Mouse (Mus musculus) c-Kit-positive CD71-positive TER-119-positive erythroid progenitor cells, embryonic 14.5 days (primary cell): Measurements from ENCODE around the gene Tgfb1.
"Not testable (repeated sequence)": the region's sequence is repeated elsewhere in the genome, so short reads cannot be mapped to it uniquely, and the experiment has no call there.

ENCODE experiments used
- DNase-seq: peaks from one replicate; pipeline ENCODE4 v3.0.0-alpha.2; 2013; ENCODE audit warnings: low spot score

Gene Tgfb1

DNA sequence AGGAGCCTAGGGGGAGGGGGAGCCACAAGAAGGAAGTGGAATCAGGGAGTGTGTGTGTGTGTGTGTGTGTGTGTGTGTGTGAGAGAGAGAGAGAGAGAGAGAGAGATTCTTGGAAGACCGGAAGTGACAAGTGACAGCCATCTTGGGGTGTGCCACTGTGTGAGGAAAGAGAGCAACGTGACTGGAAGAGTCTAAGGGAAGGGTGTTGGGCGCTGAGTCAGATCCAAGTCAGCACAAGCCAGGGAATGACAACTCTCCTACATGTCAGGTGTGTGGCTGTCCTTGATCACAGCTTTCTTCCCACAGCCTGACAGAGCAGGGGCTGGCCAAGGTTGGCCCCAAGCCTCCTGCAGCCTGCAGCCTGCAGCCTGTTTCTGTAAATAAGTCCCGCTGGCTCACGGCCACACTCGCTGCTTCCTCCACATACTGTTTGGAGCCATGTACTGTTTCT, 19.0 kb downstream of the Tgfb1 start:
- DNase-seq, result no peak

DNA sequence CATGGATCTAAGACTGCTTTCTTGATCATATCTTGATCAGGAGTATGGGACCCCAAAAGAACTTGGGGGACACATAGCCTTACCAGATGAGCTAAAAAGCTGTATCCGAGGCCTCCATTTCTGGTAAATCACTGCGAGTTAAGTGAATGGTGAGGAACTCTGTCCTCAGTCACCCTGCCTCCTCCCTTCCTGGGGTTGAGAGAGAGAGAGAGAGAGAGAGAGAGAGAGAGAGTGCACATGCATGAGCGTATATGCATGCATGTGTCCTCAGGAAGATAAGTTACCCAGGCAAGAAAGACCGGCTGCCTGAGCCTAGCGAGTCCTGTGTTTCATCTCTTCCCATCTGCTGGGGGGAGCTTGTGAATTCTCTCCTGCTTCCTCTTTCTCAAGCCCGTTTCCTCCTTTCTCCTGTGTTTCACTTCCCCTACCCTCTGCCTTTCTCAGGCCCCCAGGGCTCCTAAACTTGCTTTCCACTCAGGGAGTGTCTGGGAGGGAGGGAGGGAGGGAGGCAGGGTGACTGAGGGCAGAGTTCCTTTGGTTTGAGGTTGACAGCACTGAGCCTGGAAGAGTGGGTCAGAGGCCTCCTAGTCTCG, 19.9 kb downstream of the Tgfb1 start:
- DNase-seq, result no peak

DNA sequence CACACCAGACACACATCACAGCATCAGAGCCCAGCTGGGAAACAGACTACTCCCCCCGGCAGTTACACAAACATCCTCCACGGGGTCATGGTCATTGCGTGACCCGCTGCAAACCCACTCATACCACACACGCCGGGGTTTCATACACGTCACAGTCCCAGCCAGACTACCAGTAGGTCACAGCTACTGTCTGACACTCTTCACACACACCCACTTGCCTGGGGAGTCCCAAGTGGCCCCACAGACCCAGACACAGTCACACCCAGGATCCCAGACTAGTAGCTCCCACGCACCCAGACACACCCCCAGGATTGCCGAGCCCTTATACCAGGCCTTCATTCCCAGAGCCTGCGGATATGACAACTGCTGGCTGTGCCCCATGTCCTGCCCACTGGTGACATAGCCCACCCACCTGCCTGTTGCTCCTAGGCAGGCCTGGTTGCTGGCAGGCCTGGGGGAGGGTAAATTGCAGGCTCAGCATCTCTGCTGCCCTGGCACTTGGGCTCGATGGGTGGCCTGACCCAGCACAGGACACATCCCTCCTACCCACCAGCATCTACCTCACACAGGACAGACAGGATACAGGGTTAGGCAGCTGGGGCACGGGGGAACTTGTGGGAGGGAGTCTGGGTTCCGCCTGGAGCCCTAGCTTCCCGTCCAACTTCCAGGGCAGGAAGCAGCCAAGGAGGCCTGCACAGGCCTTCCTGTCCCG, 20.9 kb downstream of the Tgfb1 start:
- no peak for DNase-seq

DNA sequence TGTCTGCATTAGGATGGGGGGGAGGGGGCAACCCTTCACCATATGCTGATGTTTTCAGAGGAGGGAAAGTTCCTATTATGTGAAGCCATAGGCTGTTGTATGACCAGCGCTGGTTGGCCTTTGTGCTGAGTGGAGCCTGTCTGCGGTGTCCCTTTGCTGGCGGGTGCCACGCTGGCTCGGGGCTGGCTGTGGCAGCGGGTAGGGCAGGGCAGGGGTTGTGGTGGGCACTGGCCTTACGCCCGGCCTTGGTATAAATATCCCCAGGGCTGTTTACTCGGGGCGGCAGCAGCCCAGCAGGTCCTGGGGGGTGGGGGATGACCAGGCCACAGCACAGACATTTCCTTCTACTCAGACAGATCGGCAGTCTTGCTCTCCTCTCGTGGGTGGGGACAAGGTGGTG, 23.2 kb downstream of the Tgfb1 start:
- DNase-seq, result no peak

DNA sequence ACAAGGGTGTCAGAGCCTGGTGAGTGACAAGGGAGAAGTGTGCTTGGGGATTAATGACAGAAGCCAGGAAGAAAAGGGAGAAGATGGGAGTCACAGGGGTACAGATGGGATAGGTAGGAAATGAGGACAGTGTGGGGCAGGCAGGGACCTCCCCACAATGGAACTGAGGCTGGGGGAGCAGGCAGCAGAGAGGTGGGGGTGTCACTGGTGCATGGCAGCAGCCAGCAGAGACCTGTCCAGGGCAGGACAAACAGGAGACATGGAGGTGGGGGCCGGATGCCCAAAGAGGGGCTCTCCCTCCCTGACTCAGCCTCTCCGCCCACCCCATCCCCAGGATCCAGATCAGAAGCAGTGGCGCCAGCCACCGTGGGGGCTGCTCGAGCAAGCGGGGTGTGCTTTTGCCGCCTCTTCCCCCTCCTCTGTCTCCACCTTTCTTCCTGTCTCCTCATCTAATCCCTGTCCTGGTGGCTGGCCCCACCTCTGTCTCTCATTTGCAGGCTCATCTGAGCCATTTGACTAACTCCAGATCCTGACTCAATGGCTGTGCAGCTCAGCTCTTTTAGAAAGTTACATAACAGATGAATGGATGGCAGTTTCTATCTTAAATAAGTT, 23.8 kb downstream of the Tgfb1 start:
- no peak for DNase-seq

DNA sequence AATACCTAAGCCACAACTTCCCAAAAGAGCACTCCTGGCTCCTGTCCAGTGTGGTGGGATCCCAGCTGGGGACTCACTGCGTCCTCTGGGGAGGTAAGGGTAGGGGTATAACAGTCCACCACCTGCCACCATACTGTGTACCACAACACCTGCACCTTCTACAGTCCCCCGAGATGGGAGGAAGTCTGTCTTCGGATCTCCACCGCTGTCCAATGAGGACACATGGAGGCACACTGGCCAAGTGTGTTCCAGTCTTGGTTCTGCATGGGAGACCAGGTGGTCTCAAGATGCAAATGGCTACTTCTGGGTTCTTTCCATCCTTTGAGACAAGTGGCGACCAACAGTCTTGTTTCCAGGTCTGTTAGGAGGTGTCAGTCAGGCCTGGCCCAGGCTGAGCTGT, 24.4 kb downstream of the Tgfb1 start:
- DNase-seq, result no peak

DNA sequence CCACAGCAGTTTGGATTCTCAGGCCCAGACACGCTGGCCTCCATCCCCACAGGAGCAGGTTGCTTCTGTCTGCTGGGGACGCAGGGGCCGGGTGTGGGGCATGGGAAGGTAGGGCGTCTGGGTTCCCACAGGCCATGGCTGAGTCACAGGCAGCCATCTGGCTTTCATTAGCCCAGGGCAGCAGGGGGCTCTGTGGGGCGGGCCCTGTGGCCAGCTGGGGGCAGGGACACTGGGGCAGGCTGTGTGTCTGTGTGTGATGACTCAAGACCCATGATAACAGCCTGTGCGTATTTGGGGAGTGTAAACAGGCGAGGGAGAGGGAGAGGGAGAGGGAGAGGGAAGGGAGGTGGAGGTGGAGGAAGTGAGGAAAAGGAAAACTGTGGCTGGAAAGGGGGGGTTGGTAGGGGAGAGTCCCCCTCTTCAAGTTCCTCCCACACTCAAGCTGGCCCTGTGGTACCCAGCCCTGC, 25.0 kb downstream of the Tgfb1 start:
- DNase-seq, result no peak

DNA sequence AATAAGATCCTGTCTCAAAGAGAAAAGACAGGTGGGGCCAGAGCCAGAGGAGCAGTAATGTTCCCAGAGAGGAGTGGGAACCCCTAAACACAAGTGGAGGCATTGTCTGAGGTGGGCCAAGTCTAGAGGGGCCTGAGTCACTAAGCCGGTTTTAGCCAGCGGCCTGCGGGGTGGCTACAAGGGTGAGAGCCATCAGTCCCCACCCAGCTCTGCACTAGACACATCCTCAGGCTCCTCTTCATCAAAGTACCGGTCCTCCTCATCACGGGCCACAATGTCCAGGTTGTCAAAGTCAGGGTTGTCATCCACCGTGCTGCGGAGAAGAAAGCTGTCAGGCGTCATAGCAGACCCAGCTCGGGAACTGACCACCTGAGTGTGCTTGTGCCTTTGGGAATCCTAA, 26.0 kb downstream of the Tgfb1 start:
- no peak for DNase-seq

DNA sequence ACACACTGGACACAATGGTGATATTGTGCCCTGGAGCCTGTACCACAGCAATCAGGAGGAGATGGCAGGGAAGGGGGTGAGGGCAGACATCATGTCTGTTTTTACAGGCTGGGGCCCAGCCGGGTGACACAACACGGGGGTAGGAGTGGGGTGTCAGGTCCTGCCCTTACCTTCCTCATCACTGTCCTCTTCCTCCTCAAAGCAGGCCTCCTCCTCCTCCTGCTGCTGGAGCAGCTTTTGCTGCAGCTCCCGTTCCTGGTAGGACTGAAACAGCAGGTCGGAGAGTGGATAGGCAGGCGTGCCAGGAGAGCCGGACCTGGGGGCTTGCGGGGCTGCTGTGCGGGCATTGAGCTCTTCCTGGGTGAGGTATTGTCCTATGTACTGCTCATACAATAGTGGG, 27.8 kb downstream of the Tgfb1 start:
- no peak for DNase-seq

DNA sequence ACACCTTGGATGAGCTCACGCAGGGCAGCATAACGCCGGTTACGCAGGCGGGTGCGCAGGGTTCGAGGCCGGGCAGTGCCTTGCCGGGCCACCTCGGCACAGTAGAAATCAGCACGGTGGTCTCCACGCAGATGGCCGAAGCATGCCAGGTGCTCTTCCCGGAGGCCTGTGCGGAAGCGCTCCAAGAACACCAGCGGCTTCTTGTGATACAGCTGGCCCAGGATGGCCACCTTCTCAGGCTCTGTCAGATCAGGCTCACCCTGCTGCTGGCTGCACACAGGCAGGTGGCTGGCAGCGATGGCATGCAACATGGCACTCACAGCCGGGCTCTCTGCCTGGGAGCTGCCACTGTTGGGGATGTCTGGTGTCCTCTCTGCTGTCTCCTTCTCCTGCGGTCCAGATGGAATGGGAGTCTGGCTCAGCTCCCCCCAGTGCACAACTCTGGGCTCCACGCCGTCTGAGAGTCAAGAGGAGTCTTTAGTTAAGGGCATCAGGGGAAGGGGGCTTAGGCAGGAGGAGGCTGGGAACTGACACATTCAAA, 29.0 kb downstream of the Tgfb1 start:
- no peak for DNase-seq

DNA sequence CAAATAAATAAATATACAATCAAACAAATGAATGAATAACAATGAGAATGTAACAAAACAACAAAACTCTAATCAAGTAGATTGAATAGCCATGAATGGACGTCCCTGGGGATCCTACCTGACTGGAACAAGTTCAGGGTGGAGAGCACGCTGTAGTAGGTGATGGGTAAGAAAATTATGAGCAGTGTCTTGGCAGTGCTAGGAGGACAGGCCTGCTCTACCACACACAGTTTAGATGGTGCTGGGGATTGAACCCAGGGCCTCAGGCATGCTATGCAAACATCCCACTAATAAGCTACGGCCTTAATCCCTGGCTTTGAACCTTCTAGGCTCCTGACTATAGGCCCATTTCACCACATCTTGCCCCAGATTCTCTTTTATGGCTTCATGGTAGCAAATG, 30.7 kb downstream of the Tgfb1 start:
- DNase-seq, result no peak

DNA sequence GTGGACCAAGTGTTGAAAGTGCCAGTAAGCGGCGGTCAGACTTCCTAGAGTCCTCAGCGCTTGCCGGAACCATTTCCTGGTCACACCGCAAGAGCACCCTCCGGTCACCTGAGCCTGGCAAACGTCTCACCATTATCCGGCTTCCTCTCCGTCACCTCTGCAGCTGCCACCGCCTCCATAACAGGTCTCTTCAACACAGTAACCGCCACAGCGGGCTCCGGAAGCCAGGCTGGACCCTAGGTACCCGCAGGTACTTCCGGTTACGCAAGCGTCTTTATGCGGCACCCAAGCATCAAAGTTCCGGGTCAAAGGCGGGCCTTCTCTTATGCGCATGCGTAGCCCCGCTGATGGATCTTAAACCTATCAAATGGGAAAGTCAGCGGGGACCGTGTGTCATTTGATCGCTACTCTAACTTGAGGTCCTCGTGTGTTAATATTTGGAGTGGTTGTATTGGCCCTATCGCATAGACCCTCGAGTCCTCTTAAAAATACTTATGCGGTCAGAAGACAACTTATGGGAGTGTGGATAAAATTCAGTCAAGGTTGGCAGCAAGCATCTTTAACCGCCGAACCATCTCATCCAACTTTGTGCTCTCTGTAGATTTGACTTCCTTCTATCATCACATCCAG, 32.1 kb downstream of the Tgfb1 start, which contains the start of gene Ccdc97:
TSS of gene Ccdc97 (minus strand) at position 301 of the 630 bp plus-strand sequence.
- DNase-seq, result peak; percentile 96

DNA sequence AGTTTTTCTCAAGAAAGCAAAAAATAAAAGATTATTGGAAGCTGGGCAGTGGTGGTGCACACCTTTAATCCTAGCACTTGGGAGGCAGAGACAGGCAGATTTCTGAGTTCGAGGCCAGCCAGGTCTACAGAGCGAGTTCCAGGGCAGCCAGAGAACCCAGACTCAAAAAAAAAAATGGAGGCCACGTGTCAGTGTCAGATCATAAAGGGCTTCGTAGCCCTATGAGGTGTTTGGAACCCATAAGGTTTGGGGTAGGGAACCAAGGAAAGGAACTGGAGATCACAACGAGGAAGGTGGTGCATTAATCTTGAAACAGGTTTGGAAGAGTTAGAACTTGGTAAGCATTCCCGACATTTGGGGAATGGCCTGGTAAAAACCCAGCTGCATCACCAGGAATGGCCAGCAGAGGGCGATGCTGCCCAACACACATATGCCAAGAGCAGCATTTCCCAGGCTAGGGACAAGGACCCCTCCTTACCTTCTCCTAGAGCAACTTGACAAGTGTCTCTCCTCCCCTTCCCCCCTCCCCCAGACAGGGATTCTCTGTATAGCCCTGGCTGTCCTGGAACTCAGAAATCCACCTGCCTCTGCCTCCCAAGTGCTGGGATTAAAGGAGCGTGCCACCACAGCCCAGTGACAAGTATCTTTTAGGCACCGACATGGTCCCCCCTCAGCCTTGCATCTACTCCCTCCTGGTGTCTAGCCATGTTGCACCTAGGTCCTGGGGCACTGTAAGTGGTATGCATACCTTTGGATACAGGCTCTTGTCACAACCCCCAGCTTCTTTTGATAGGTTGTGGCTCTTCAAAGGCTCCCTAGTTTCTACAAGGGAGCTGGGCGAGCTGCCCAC, 33.2 kb downstream of the Tgfb1 start:
- peak; percentile 73 for DNase-seq

DNA sequence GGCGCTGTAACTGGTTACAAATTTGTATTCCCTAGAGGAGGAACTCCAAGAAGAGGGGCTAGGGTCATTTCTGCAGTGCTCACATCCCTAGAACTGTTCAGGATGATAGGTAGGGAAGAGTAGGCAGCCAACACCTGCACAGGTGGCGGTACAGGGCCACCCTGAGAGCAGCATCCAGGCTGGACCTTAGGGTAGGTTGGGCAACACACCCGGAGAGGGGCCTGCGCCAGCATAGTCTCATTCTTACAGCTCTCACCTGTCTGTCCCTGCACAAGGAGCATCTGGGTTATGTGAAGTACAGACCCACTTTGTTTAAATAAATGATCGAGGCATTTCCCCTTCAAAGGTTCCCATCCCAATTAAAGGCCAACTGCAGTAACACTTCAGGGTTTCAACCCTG, 34.0 kb downstream of the Tgfb1 start:
- DNase-seq, result no peak

DNA sequence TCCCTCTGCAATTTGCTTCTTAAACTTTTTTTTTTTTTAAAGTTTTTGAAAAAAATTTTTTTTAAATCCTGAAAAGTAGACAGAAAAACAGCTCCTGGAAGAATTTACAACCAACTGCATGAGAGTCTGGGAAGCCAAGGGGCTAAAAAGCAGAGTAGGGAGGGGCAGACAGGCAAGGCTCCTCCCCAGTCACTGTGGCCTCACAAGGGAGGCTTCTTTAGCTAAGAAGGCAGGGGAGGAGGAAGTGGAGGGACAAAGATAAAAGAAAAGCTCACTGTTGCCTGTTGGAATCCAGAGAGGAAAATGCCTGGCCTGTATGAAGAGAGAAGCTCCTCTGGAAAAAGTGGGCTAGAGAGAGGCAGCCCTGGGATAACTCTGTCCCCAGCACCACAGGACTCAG, 35.0 kb downstream of the Tgfb1 start:
- DNase-seq, result not testable (repeated sequence)

DNA sequence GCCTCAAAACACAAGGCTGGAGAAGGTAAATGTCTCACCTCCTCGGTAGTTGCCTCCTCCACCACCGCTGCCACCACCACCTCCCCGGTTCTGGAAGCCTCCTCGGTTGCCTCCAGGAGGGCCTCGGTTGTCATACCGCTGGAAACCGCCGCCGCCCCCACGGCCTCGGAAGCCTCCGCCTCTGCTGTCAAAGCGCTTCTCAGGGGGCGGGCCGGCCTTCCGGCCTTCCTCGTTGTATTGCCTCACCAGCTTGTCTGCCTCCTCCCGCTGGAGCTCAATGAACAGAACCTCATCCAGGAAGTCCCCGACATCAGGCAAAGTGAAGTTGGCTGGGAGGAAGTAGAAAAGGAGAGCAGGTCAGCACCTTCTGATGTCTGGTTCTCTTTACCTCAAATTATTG, 39.1 kb downstream of the Tgfb1 start:
- no peak for DNase-seq

DNA sequence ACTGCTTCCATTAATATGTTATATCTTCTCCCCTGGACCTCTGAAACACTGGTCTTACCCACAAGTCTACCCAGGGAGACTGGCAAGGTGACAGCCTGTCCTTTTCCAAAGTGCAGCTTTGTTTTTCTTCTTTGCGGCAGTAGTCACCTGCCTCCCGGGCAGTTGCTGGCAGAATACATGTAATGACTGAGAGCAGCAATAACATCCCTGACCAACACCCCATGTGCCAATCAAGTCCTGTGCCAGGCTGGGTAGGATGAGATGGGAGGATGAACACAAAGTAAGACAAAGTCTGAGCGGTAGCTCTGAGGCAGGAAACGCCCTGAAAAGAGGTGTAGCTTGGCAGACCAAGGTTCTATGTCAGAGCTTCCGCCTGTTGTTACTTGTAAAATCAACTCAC, 41.0 kb downstream of the Tgfb1 start:
- no peak for DNase-seq

DNA sequence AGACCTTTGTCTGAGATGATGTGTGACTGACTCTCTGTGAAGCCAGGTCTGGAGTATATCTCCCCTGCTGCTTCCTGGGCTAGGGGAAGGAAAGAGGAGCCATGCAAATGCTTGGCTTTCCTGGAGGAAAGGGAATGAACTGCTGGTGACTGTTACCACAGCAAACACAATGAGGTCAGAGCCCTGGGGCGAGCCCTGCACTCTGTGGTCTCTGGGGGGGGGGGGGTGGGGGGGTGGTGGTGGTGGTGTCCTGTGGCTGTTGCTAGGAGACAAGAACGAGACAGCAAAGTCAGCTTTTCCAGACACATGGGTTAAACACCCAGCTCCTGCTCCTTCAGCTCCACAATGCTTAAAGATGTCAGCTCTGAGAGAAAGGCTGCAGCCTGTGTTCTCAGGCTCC, 42.6 kb downstream of the Tgfb1 start:
- no peak for DNase-seq

DNA sequence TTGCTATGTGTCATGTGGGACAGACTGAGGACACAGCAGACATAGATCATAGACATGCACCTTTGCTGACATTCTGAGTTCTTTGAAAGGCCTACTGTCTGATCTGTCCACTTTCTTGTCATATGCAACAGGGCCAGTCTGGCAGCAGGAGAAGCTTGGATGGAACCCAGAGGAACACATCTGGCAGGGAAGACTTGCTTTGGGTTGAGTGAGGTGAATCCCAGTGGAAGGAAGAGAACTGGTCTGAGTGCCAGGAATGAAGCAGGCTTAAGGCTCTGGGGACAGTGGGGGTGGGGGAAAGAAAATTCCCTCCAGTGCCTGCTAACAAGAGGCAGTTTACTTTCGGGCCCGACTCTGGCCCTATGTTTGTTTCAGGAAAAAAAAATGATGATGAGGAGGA, 43.1 kb downstream of the Tgfb1 start:
- DNase-seq, result no peak

DNA sequence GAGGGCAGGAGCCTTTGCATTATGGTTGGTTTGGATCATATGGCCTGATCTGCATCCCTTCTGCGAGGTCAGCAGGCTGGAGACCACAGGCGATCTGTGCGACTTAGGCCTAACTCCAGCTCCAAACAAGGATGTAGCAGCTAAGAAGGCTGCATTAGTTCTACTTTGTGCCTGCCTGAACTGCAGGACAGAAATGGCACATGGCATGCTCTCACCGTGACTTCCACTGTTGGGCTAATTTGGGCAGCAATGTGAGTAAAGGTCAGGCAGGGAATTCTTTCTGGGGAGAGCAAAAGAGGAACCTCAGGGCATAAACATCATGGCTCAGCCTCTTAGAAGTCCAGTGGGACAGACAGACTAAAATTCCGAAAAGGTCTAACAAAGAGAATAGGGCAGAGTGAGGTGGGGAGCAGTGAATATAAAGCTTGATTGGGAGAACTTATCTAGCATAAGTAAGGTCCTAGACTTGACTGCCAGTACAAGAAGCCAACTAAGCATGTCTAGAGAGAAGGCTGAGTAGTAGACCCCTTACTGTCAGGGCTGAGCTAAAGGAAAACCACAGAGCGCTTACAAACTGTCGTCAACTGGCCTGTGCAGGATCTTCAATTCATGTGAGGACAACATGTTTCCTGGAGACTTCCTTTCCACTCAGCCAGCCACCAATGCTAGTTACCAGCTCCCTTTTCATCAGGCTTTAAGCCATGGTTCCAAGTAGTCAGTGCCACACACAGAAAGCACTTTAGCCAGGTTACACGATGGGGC, 44.7 kb downstream of the Tgfb1 start:
- no peak for DNase-seq

DNA sequence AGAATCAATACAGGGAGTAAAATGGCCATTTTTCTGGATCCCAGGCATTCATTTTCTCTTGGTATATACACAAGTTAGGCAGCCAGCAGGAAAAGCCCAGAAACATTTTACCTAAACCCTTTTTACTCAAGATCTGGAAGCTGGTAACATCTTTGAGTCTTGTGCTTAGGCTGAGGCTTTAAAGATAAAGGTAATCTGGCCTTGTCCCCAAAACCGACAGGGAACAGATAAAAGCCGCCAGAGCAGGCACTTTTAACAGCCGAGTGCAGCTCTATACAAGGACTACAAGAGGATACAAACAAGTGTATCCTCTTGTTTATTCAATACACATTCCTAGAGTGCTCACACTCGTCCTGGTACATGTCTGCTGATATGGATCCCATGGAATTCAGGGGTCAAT, 48.2 kb downstream of the Tgfb1 start:
- no peak for DNase-seq
